Mouse (Mus musculus) embryonic facial prominence, embryonic 13.5 days (tissue): ENCODE measurements around the gene Thbs3. TPM values are rescaled to one million over a fixed set of nuclear protein-coding genes. Genes with fewer than 3 reads are reported as not detected.
A peak's percentile ranks its signal among the peaks of the same experiment; 100 is the strongest.
"Not testable (repeated sequence)": the region's sequence is repeated elsewhere in the genome, so short reads cannot be mapped to it uniquely, and the experiment has no call there.

Source experiments
- ATAC-seq: fragments of 200-750 bp; cut with Nextera tagmentation; 2 replicates; pipeline ENCODE4 v1.8.0; 2017; ENCODE audit warnings: low read depth; ENCODE audit not compliant: insufficient number of reproducible peaks, insufficient read depth, low FRiP score, low TSS enrichment
- H3K27ac ChIP-seq: fragments of 300-500 bp; sonication (generic); 2 replicates; pipeline ENCODE4 v1.5.1; 2015; ENCODE audit warnings: moderate library complexity, mild to moderate bottlenecking, inconsistent platforms
- H3K27me3 ChIP-seq: fragments of 300-500 bp; sonication (generic); 2 replicates; pipeline ENCODE4 v1.6.1; 2015; ENCODE audit warnings: mild to moderate bottlenecking, inconsistent platforms
- H3K36me3 ChIP-seq: fragments of 300-500 bp; sonication (generic); 2 replicates; pipeline ENCODE4 v1.6.1; 2015; ENCODE audit warnings: mild to moderate bottlenecking, inconsistent platforms
- H3K4me1 ChIP-seq: fragments of 300-500 bp; sonication (generic); 2 replicates; pipeline ENCODE4 v1.6.1; 2015; ENCODE audit warnings: inconsistent platforms
- H3K4me2 ChIP-seq: fragments of 300-500 bp; sonication (generic); 2 replicates; pipeline ENCODE4 v1.6.1; 2015; ENCODE audit warnings: moderate library complexity, mild to moderate bottlenecking, inconsistent platforms
- H3K4me3 ChIP-seq: fragments of 300-500 bp; sonication (generic); 2 replicates; pipeline ENCODE4 v1.5.1; 2015; ENCODE audit warnings: mild to moderate bottlenecking, inconsistent platforms
- H3K9ac ChIP-seq: fragments of 300-500 bp; sonication (generic); 2 replicates; pipeline ENCODE4 v1.6.1; 2015; ENCODE audit warnings: mild to moderate bottlenecking, inconsistent platforms
- H3K9me3 ChIP-seq: fragments of 300-500 bp; sonication (generic); 2 replicates; pipeline ENCODE4 v1.6.1; 2016; ENCODE audit warnings: inconsistent platforms
- WGBS: fragments of 180-500 bp; shearing (Covaris S2); methylation state at CpG from one replicate; pipeline ENCODE4 v1.1.7; 2015; ENCODE audit warnings: mixed read lengths; 5-methylcytosine and 5-hydroxymethylcytosine counted together
- polyA plus RNA-seq: library from polyadenylated mRNA; unstranded; fragments of >200 nt; fragmentation: Nextera tagmentation; extraction: Ambion mirVana; gene quantifications from 2 replicates; pipeline ENCODE4 v1.2.1, GENCODE M21; 2015

The Thbs3 gene
- polyA plus RNA-seq, 1 experiment from 2014 or later = 42.0 TPM

GRCm38 (mm10) chr3:89216407-89216806 is 1.4 kb downstream of the Thbs3 start:
- ATAC-seq, H3K4me3 ChIP-seq, H3K9me3 ChIP-seq, H3K9ac ChIP-seq, H3K27me3 ChIP-seq, H3K27ac ChIP-seq: not testable (repeated sequence)
- 76% methylated on average over 7 of the region's 7 CpGs for WGBS
- peaks cover 24% of the 10 kb centered on the region for H3K36me3 ChIP-seq
- peaks cover 23% of the 10 kb centered on the region for H3K4me1 ChIP-seq
- H3K4me2 ChIP-seq = peak overlapping the region; percentile 77; the same call in 1 of the 2 replicates

GRCm38 (mm10) chr3:89218271-89218670 is 3.3 kb downstream of the Thbs3 start:
- H3K4me1 ChIP-seq = peaks cover 16% of the 10 kb centered on the region
- no peak overlapping the region for H3K4me3 ChIP-seq
- no peak overlapping the region for H3K9ac ChIP-seq
- H3K9me3 ChIP-seq = no peaks in the 10 kb centered on the region
- H3K27me3 ChIP-seq = no peaks in the 10 kb centered on the region
- 83% methylated on average over 1 of the region's 1 CpGs for WGBS
- no peak for ATAC-seq
- H3K4me2 ChIP-seq = no peak overlapping the region
- H3K27ac ChIP-seq = no peak overlapping the region
- H3K36me3 ChIP-seq = peaks cover 33% of the 10 kb centered on the region

DNA sequence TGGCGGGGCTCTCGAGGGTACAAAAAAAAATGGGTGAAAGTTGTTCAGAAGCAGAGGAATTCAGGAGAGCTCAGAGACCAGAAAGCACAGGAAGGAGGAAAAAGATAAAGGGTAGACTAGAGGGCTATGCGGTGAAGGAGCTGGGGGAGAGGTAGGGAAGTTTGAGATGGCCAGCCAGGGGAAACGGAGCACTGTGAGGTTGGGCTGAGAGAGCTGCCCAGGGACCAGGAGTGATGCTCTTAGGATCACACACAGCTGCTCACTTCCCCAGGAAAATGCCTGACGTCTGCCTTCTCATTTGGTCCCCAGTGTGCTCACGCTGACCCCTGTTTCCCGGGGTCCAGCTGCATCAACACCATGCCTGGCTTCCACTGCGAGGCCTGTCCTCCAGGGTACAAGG is 4.6 kb downstream of the Thbs3 start:
- Histone ChIP-seq H3K27me3 (no peaks in the 10 kb centered on the region), H3K36me3 (peaks cover 45% of the 10 kb centered on the region), H3K4me3 (no peak overlapping the region), H3K4me2 (no peak overlapping the region), H3K9ac (0 out of 2 replicates have a peak overlapping the region, but pooled peaks have one; percentile 40), H3K27ac (no peak overlapping the region), H3K9me3 (no peaks in the 10 kb centered on the region), H3K4me1 (peaks cover 16% of the 10 kb centered on the region)
- 49% methylated on average over 8 of the region's 8 CpGs for WGBS
- ATAC-seq = no peak

DNA sequence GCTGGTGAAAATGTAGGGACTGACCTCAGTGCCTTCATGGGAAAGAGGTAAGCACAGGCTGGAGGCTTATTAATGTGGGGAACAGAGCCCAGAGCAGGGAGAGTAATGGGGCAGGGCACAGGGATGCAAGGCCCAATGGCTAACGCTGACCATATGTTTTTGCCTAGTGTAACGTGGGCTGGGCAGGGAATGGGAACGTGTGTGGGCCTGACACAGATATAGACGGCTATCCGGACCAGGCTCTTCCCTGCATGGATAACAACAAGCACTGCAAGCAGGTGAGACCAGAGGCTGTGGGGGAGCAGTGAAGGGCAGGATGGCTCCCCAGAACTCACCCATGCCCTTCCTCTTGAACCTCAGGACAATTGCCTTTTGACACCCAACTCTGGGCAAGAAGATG is 6.2 kb downstream of the Thbs3 start:
- Histone ChIP-seq H3K27ac (no peak overlapping the region), H3K9ac (no peak overlapping the region), H3K4me3 (no peak overlapping the region), H3K4me2 (no peak overlapping the region), H3K4me1 (peaks cover 12% of the 10 kb centered on the region), H3K9me3 (no peaks in the 10 kb centered on the region), H3K36me3 (peaks cover 48% of the 10 kb centered on the region), H3K27me3 (0 out of 2 replicates have a peak, but pooled peaks cover 2% of the 10 kb centered on the region)
- WGBS = 56% methylated on average over 5 of the region's 5 CpGs
- no peak for ATAC-seq

DNA sequence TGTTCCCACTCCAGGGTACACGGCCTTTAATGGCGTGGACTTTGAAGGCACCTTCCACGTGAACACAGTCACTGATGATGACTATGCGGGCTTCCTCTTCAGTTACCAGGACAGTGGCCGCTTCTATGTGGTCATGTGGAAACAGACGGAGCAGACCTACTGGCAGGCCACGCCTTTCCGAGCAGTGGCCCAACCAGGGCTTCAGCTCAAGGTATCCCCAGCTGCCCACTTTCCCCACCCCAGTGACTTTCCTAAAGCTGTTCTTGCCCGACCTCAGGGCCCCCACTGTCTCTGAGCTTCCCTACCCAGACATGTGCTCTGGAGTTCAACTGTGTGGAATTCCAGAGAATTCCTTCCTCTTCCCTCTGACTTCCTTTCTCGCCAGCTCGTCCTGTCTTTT is 9.8 kb downstream of the Thbs3 start:
- H3K4me3 ChIP-seq = no peak overlapping the region
- H3K9me3 ChIP-seq = no peaks in the 10 kb centered on the region
- H3K4me2 ChIP-seq = no peak overlapping the region
- H3K27ac ChIP-seq = no peak overlapping the region
- 0 out of 2 replicates have a peak overlapping the region, but pooled peaks have one; percentile 64 for H3K9ac ChIP-seq
- H3K27me3 ChIP-seq = peaks cover 9% of the 10 kb centered on the region
- ATAC-seq = no peak
- 77% methylated on average over 11 of the region's 11 CpGs for WGBS
- H3K36me3 ChIP-seq = peaks cover 35% of the 10 kb centered on the region
- H3K4me1 ChIP-seq = peaks cover 32% of the 10 kb centered on the region

- peak overlapping the region; percentile 84 for H3K4me2 ChIP-seq
- ATAC-seq = no peak
- peaks cover 30% of the 10 kb centered on the region for H3K36me3 ChIP-seq
- 49% methylated on average over 12 of the region's 12 CpGs for WGBS
- peaks cover 15% of the 10 kb centered on the region for H3K27me3 ChIP-seq
- H3K4me1 ChIP-seq = peaks cover 32% of the 10 kb centered on the region
- no peak overlapping the region for H3K27ac ChIP-seq
- H3K9me3 ChIP-seq = no peaks in the 10 kb centered on the region
- H3K9ac ChIP-seq = peak overlapping the region; percentile 64
- H3K4me3 ChIP-seq = peak overlapping the region; percentile 46
Measured at GRCm38 (mm10) chr3:89225321-89225815, 10.4 kb downstream of the Thbs3 start.

DNA sequence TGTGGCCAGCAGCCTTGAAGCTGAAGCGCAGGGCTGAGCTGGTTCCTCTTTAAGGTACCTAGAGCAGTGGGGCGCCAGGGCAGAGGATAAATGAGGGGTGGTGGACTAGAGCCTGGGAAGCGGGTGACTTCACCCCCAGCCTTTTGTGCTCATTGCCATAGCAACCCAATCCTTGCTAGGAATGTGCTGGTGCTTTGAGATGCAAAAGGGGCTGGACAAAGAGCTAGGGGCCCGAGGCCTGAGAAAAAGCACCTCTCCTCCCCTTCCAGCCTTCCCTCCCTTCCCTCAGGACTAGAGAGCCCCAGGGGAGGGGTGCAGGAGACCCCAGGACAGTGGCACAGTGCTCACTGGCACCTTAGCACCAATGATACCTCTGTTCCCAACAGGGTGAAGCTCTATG is 10.9 kb downstream of the Thbs3 start:
- Histone ChIP-seq H3K9me3 (no peaks in the 10 kb centered on the region), H3K27me3 (peaks cover 20% of the 10 kb centered on the region), H3K4me3 (peak overlapping the region; percentile 46), H3K4me2 (peak overlapping the region; percentile 84), H3K27ac (0 out of 2 replicates have a peak overlapping the region, but pooled peaks have one; percentile 71), H3K9ac (peak overlapping the region; percentile 64), H3K4me1 (peaks cover 32% of the 10 kb centered on the region), H3K36me3 (peaks cover 29% of the 10 kb centered on the region)
- WGBS = 25% methylated on average over 4 of the region's 4 CpGs
- ATAC-seq = no peak

GRCm38 (mm10) chr3:89226361-89226760 is 11.4 kb downstream of the Thbs3 start:
- ATAC-seq = no peak
- H3K27me3 ChIP-seq = peaks cover 21% of the 10 kb centered on the region
- H3K27ac ChIP-seq = peak overlapping the region; percentile 71
- 16% methylated on average over 11 of the region's 11 CpGs for WGBS
- peaks cover 32% of the 10 kb centered on the region for H3K4me1 ChIP-seq
- H3K4me2 ChIP-seq = peak overlapping the region; percentile 84
- peak overlapping the region; percentile 64 for H3K9ac ChIP-seq
- peaks cover 24% of the 10 kb centered on the region for H3K36me3 ChIP-seq
- peak overlapping the region; percentile 46 for H3K4me3 ChIP-seq
- H3K9me3 ChIP-seq = no peaks in the 10 kb centered on the region

DNA sequence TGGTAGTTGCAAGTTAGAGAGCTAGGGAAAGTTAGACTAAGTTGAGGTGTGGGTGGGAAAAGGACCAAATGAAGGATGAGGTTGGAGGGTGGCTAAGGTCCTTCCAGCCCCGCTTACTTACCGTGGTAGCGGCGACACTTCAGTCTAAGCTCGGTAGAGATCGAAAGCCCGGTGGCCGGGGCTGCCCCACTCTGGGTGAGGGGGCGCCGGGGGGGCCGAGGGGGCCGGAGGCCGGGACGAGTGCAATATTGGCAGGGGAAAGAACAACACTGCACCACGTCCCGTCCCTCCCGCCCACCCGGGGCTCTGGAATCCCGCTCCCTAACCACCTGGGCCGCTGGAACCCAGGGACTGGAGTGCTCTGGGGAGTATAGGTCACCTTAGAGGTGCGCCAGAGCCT is 11.9 kb downstream of the Thbs3 start, which contains the start of gene Mtx1:
Gene Mtx1 (minus strand): TSS at position 189 of the 400 bp plus-strand sequence.
- peak within 1 kb of the TSS; percentile 88 for H3K27ac ChIP-seq
- peaks cover 21% of the 10 kb centered on the region for H3K27me3 ChIP-seq
- peaks cover 20% of the 10 kb centered on the region for H3K36me3 ChIP-seq
- peaks cover 32% of the 10 kb centered on the region for H3K4me1 ChIP-seq
- peak within 1 kb of the TSS; percentile 84 for H3K4me2 ChIP-seq
- H3K4me3 ChIP-seq = peak within 1 kb of the TSS; percentile 46
- H3K9ac ChIP-seq = peak within 1 kb of the TSS; percentile 64
- no peak for ATAC-seq
- H3K9me3 ChIP-seq = no peaks in the 10 kb centered on the region
- 3% methylated on average over 21 of the region's 21 CpGs for WGBS

DNA sequence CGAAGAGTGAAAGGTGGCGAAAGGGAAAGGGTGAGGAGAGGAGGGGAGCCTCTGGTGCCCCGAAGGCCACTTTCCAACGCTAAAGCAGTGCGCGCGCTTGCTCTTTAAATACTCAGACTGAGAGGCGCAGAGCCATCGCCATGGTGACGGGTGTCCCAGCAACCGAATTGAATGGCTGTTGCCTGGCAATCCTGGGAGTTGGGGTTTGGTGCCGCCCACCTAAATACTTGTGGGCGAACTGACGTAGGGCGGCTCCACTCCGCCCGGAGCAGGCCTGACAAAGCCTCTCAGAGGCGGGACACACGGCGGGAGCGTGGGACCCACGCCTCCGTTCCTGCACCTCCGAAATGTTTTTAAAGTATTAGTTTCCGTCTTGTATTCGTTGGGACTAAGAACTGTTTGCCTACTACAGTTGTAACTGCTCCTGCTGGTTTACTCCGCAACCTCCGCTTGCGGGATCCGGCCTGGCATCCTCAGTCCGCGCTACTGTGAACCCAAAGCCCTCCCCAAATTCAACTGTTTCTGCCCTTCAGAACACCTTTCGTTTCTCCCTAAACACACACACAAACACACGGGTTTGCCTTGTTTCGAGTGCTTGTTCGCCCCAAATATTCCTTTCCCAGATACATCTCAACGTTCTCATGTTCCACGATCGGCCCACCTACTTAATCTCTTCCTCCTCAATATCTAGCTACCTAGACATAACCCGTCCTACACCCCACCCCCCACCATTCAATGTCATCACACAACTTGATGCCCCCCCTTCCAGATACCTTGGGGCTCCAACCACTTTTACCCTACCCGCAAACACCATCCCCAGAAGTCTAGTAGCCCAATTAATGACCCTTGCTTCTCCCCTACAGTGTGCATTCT is 12.6 kb downstream of the Thbs3 start:
- peak overlapping the region; percentile 46 for H3K4me3 ChIP-seq
- peak overlapping the region; percentile 64 for H3K9ac ChIP-seq
- WGBS = 2% methylated on average over 41 of the region's 41 CpGs
- H3K27ac ChIP-seq = peak overlapping the region; percentile 88
- peak; percentile 86 for ATAC-seq
- peaks cover 32% of the 10 kb centered on the region for H3K4me1 ChIP-seq
- H3K9me3 ChIP-seq = no peaks in the 10 kb centered on the region
- H3K36me3 ChIP-seq = peaks cover 20% of the 10 kb centered on the region
- peaks cover 21% of the 10 kb centered on the region for H3K27me3 ChIP-seq
- H3K4me2 ChIP-seq = peak overlapping the region; percentile 84

DNA sequence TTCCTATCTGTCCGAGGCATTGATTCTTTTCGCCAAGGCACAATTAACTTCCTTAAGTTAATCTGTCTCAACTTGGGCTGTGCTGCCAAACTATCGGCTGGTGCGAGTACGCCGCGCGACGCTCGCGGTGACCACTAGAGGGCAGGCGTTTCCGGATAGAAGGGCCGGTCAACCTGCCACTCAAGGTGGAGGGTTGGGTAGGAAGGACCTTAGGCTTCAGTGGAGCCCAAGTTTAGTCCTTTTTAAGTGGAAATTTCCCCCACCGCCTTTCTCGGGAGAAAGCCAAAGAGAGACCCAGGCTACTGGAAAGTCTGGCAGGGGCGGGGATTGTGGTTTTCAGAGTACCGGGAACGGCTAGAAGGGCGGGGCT is 13.2 kb downstream of the Thbs3 start:
- Histone ChIP-seq H3K4me2 (peak overlapping the region; percentile 84), H3K36me3 (peaks cover 14% of the 10 kb centered on the region), H3K27ac (peak overlapping the region; percentile 88), H3K9ac (peak overlapping the region; percentile 60), H3K4me1 (peaks cover 32% of the 10 kb centered on the region), H3K27me3 (peaks cover 21% of the 10 kb centered on the region), H3K9me3 (no peaks in the 10 kb centered on the region), H3K4me3 (peak overlapping the region; percentile 46)
- WGBS = under 1% methylated on average over 19 of the region's 20 CpGs
- no peak for ATAC-seq

DNA sequence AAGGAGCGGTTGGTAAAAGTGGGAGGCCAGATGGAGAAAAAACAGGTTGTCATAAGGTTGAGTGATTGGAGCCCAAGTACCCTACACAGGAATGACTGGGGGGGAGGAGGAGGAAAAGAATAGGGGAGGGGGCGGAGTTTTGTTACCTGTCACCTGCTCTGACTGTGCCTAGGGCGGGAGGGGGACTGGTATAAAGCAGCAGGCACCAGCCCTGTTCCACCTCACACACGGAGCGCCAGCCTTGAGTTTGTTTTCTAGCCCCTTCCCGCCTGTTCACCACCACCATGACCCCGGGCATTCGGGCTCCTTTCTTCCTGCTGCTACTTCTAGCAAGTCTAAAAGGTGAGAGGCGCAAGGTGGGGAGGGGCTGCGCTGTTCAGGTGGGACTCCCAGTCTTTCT is 13.9 kb downstream of the Thbs3 start, which contains the start of gene Muc1:
Gene Muc1 (plus strand): TSS at position 222 of the 400 bp plus-strand sequence.
- no peaks in the 10 kb centered on the region for H3K9me3 ChIP-seq
- peaks cover 15% of the 10 kb centered on the region for H3K36me3 ChIP-seq
- peak within 1 kb of the TSS; percentile 88 for H3K27ac ChIP-seq
- 24% methylated on average over 10 of the region's 10 CpGs for WGBS
- H3K27me3 ChIP-seq = peaks cover 21% of the 10 kb centered on the region
- H3K4me3 ChIP-seq = peak within 1 kb of the TSS; percentile 46
- peaks cover 32% of the 10 kb centered on the region for H3K4me1 ChIP-seq
- ATAC-seq = no peak
- peak within 1 kb of the TSS; percentile 84 for H3K4me2 ChIP-seq
- H3K9ac ChIP-seq = peak within 1 kb of the TSS; percentile 60
